Mouse (Mus musculus) cortical plate, adult 2 months (tissue): ENCODE data around the gene Herc3.

Experiments
- CTCF ChIP-seq: fragments of 200-500 bp; IDR thresholded peaks from 2 replicates; pipeline ENCODE4 v1.5.1; 2011; ENCODE audit warnings: mild to moderate bottlenecking, control low read depth, low read length; ENCODE audit not compliant: insufficient read depth; ENCODE audit errors: extremely low read depth
- POLR2A ChIP-seq: fragments of 200-500 bp; IDR thresholded peaks from 2 replicates; pipeline ENCODE4 v1.6.1; 2011; ENCODE audit warnings: mild to moderate bottlenecking, low read length, control low read depth; ENCODE audit not compliant: insufficient read depth; ENCODE audit errors: extremely low read depth

DNA sequence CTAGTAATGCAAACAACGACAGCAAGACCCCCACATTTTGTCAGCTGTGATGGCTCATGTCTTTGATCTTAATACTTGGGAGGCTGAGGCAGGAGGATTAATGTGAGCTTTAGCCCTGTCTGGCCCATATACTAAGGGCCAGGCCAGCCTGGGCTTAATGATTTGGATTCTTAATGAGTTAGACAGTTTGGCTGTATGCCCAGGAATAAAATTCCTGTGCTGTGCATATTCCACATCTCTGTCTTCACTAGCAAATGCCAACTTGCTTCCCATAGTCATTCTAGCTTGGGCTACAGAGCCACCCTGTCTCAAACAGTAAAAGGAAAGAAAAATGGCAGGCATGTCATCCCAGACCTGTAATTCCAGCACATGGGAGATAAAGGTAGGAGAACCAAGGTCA, 4.3 kb downstream of the Herc3 start:
- TF ChIP-seq POLR2A = no peak
- TF ChIP-seq CTCF = no peak
